Mouse (Mus musculus): ENCODE measurements around the gene Lrig2.

The Lrig2 gene

DNA sequence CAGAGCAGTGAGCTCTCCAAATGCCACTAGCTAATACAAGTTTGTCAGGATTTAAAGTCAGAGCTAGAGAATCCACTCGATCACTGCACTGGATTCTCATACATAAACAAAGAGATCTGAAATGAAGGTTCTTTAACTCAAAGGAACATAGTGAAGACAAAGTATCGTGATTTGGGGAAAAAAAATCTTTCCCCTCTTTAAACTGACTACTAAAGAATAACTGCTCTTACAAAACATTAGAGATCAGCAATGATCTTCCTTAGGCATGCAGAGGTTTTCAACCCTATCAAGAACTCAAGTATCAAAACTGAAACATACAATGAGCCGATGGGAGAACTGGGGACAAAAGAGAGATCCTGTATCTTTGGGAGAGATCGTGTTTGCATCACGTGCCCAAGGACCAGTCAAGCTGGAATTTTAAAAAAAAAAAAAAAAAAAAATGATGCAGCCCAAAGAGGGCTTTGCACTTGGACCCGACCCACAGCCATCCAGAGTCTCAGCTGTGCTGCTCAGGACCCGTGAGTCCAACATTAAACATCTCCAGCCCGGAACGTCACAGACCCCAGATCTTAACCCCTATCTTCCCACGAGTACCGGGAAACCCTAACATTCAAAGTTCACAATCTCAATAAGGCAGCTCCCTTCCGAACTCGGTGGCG, 818 bp downstream of the Lrig2 start:
- peak; percentile 38 for DNase-seq (ENCODE audit: low spot score)

- no peak for DNase-seq (ENCODE audit: low spot score)
These were observed 10.1 kb downstream of the Lrig2 start for GRCm38 (mm10) chr3:104501648-104502047.

DNA sequence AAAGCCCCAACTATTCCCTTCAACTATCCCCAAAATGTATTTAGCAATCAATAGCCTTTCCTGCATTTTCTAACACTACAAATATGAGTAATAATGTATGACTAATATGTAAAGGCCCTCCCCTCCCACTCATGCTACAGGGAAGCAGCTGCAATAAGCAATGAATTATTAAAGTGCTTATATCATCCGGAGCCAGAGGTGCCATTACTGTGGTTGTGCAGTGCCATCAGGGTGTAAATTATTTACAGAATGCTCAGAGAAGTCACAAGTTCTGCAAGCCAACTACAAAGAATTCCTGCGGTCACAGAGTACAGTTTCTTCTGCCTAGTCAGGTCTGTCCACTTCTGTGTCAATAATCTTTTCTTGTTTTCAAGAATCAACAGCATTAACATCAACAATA, 10.8 kb downstream of the Lrig2 start:
- DNase-seq (ENCODE audit: low spot score), result no peak

GRCm38 (mm10) chr3:104496176-104496575, 15.5 kb downstream of the Lrig2 start:
- no peak for DNase-seq (ENCODE audit: low spot score)

DNA sequence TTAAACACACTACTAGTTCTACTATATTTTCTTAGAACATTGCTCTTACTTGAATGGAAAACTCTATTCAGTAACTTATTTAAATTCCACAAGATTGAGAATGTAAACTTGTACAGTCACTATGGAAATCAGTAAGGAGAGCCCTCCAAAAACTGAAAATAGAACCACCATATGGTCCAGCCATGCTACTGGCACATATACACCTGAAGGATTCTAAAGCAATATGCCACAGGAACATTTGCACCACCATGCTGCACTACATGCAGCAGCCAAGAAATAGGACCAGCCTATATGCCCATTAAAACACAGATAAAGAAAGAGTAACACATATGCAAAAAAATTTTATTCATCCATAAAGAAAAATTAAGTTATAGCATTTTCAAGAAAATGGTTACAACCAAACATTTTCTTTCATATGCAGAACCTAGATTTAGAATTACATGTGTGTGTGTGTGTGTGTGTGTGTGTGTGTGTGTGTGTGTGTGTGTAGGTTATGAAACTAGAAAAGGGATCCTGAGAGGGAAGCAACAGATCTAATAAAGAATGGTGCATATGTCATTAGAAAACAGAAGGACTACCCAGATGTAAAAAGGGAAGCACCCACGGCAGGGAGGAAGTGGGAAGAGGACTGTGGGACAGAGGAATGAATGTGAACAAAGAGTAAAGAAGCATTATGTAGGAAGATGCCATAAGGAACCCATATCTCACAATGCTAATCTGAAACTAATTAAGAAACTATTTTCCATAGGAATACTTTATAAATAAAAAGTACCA, 30.6 kb downstream of the Lrig2 start:
- DNase-seq (ENCODE audit: low spot score), result no peak

- DNase-seq (ENCODE audit: low spot score), result no peak
These were observed 33.7 kb downstream of the Lrig2 start for GRCm38 (mm10) chr3:104478056-104478455.

DNA sequence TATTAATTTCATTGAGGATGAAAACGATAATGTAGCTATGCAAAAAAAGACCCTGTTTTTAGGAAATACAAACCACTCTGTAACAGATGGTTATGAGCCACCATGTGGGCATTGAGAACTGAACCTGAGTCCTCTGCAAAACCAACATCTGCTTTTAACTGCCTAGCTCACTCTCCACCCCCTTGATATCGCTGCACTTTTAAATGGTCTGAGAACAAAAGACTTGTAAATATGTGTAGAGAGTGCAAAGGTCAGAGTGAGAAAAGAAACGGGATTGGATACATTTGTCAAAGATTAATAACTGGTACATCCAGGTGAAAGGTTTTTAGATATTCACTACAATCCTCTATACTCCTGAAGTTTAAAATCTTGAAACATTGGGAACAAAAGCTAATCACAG, 42.3 kb downstream of the Lrig2 start:
- no peak for DNase-seq (ENCODE audit: low spot score)

GRCm38 (mm10) chr3:104461226-104461625, 50.5 kb downstream of the Lrig2 start:
- DNase-seq (ENCODE audit: low spot score), result no peak

- no peak for DNase-seq (ENCODE audit: low spot score)
These were observed 53.1 kb downstream of the Lrig2 start for GRCm38 (mm10) chr3:104458588-104458987.

- no peak for DNase-seq (ENCODE audit: low spot score)
These were observed 56.0 kb downstream of the Lrig2 start for GRCm38 (mm10) chr3:104455506-104456275.

GRCm38 (mm10) chr3:104447240-104447639, 64.5 kb downstream of the Lrig2 start:
- DNase-seq (ENCODE audit: low spot score), result no peak

GRCm38 (mm10) chr3:104446689-104447088, 65.0 kb downstream of the Lrig2 start:
- DNase-seq (ENCODE audit: low spot score), result no peak

DNA sequence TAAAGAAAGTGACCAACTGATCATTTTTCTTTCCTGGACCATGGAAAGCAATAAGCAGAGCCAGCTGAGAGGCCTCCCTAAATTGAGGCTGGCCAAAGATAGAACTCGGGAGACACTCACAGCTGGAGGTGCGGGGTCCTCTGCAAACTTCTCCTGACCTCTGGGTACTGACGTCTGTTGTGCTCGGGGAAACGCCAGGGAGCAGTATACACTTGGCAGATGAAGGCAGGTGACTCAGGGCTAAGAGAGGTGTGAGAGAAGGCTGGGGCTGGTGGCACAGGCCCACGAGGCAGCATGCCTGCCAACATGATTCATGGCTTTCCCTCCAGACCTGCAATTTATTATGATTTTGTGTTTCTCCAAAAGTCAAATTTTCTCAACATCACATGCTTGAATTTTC, 66.1 kb downstream of the Lrig2 start:
- peak; percentile 42 for DNase-seq (ENCODE audit: low spot score)

DNA sequence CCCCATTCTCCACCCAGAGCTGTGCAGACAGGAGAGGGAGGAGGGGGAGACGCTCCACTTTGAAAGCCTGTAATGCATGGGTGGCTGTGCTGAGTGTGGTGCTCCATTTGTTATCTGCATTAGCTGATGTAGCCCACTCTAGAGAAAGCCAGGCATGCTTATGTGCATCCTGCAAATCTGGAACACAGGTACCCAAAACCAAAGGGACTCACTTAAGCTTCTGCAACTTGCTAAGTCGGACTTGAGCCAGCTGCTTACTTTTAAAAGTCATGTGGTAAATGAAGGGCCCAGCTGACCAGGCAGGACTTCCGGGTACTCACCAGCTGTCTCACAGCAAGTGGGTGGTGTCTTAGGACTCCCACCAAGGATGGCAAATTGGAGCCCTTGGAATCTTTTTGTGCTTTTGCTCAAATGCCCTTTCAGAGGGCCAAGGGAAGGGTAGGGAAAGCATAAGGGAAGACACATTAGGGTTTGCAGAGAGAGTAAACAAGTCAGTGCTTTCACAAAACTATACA, 66.7 kb downstream of the Lrig2 start:
- no peak for DNase-seq (ENCODE audit: low spot score)

DNA sequence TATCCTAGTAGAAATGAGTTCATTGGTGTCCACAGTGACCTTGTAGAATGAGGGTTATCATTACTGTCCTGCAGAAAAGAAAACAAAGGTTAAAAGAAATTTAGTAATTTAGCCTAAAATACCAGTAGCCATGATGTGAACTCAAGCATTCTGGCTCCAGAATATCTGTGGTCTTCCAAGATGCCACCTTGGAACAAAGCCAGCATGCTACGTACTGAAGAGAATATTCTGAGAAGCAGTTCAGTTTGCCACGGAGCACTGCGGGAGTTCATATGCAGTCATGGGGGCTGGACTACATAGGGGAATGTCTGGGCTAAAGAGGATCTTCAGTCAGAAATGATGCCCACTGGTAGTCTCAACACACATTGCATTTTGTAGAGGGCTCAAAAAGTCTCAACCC, 67.6 kb downstream of the Lrig2 start:
- no peak for DNase-seq (ENCODE audit: low spot score)

- no peak for DNase-seq (ENCODE audit: low spot score)
These were observed 69.4 kb downstream of the Lrig2 start for GRCm38 (mm10) chr3:104442357-104442756.

- peak; percentile 99 for DNase-seq (ENCODE audit: low spot score)
These were observed 69.8 kb downstream of the Lrig2 start for GRCm38 (mm10) chr3:104441870-104442283.

- no peak for DNase-seq (ENCODE audit: low spot score)
These were observed 70.3 kb downstream of the Lrig2 start for GRCm38 (mm10) chr3:104441435-104441834.

DNA sequence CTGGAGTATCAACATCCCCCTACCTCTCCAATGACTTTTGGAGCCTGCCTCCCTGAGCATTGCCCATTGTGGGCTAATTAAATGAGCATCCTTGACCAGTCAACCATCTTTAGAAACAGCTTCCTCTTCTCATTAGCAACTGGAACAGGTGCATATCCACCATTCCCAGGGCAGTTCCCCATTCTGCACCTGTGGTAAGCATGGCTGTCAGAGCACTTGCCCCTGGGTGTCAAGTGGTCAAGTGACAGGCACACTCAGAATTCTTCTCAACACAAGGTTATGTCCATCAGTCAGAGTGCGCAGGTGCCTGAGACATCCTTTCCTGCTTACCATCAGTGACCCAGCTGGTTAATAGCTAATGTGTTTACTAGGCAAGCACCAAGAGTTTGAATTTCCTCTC, 72.9 kb downstream of the Lrig2 start:
- no peak for DNase-seq (ENCODE audit: low spot score)

DNA sequence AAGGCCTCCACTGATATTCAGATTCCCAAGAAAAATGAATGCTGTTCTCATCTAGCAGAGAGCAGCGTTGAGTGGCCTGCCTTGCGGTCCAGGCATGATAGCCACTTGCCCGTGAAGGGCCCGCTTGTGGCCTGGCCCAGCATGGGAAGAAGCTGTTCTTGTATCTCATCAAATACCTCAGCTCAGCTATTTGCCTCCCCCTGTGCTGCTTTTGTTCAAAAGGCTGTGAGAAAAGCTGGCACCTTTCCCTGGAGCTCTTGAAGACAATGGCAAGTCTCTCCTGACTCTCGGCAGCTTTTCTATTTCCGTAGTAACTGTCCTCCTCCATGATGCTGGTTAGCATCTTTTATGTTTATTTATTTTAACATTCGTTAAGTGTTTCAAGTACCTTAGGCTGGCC, 74.1 kb downstream of the Lrig2 start:
- no peak for DNase-seq (ENCODE audit: low spot score)

- no peak for DNase-seq (ENCODE audit: low spot score)
These were observed 75.8 kb downstream of the Lrig2 start for GRCm38 (mm10) chr3:104435947-104436346.

DNA sequence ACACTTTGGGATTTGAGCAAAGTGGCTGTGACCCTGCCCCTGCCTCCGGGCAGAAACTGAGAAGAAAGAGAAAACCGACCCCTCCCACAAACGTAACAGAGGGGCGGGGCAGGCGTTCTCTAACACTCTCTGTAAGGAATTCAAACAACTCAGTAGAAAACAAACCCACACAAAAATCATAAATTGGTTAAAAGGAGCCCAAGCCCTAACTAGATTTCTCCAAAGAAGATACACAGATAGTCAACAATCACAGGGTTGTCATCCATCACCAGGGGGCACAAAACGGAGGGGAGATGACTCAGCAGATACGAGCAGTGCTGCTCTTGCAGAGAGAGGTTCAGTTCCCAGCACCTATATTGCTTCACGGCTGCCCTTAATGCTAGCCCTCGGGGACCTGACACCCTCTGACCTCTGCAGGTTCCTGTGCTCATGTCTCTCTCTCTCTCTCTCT, 77.4 kb downstream of the Lrig2 start:
- no peak for DNase-seq (ENCODE audit: low spot score)

DNA sequence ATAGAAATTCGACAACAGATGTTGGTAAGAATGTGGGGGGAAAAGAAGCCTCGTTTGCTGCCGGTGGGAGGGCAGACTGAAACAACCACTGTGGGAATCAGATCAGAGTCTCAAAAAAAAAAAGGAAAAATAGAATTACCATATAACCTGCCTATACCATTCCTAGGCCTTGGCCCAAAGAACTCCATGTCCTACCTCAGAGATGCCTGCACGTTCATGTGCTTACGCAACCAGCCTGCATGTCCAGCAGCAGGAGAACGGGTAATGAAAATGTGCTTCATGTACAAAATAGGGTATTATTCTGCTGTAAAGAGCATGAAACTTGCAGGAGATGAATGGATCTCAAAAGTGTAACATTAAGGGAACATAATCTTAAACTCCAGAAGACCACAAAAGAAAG, 79.1 kb downstream of the Lrig2 start:
- no peak for DNase-seq (ENCODE audit: low spot score)
